Mouse (Mus musculus): ENCODE results near the gene Prex1. TPM values are rescaled to one million over a fixed set of nuclear protein-coding genes. Genes with fewer than 3 reads are reported as not detected.

Prex1 gene
- polyA plus RNA-seq, 1 experiment from 2014 or later = 38.8 TPM

- H3K9me3 ChIP-seq = no peaks in the 10 kb centered on the region
- no peaks in the 10 kb centered on the region for H3K27me3 ChIP-seq
- no peak overlapping the region for H3K4me3 ChIP-seq
- WGBS = 66% methylated on average over 23 of the region's 23 CpGs
- H3K36me3 ChIP-seq = no peaks in the 10 kb centered on the region; the same call in 1 of the 2 replicates
- H3K4me1 ChIP-seq = peaks cover 4% of the 10 kb centered on the region; the same call in 1 of the 2 replicates
- H3K9ac ChIP-seq (replicated peaks) = no peak overlapping the region
- no peak for ATAC-seq (replicated peaks)
- no peak overlapping the region for H3K27ac ChIP-seq (replicated peaks)
- no peak overlapping the region for H3K4me2 ChIP-seq (replicated peaks)
Measured at GRCm38 (mm10) chr2:166701248-166702112, 12.2 kb downstream of the Prex1 start.

- Histone ChIP-seq H3K9me3 (no peaks in the 10 kb centered on the region), H3K27ac (replicated peaks) (no peak overlapping the region), H3K27me3 (no peaks in the 10 kb centered on the region), H3K4me3 (no peak overlapping the region), H3K9ac (replicated peaks) (no peak overlapping the region), H3K4me1 (peaks cover 4% of the 10 kb centered on the region; the same call in 1 of the 2 replicates), H3K36me3 (no peaks in the 10 kb centered on the region; the same call in 1 of the 2 replicates), H3K4me2 (replicated peaks) (no peak overlapping the region)
- ATAC-seq (replicated peaks) = no peak
- 82% methylated on average over 13 of the region's 13 CpGs for WGBS
Measured at GRCm38 (mm10) chr2:166700732-166701131, 12.9 kb downstream of the Prex1 start.

- 56% methylated on average over 8 of the region's 8 CpGs for WGBS
Measured at GRCm38 (mm10) chr2:166700116-166700515, 13.5 kb downstream of the Prex1 start.

GRCm38 (mm10) chr2:166699552-166699951 lies 14.1 kb downstream of the Prex1 start:
- H3K27ac ChIP-seq (replicated peaks) = no peak overlapping the region
- H3K4me3 ChIP-seq = no peak overlapping the region
- no peak for ATAC-seq (replicated peaks)
- H3K36me3 ChIP-seq = 0 out of 2 replicates have a peak, but pooled peaks cover under 1% of the 10 kb centered on the region
- no peak overlapping the region for H3K4me2 ChIP-seq (replicated peaks)
- H3K9ac ChIP-seq (replicated peaks) = no peak overlapping the region
- no peaks in the 10 kb centered on the region for H3K27me3 ChIP-seq
- WGBS = 93% methylated on average over 5 of the region's 5 CpGs
- peaks cover 4% of the 10 kb centered on the region; the same call in 1 of the 2 replicates for H3K4me1 ChIP-seq
- no peaks in the 10 kb centered on the region for H3K9me3 ChIP-seq

More at GRCm38 (mm10) chr2:166700116-166700515, 13.5 kb downstream of the Prex1 start:
- no peaks in the 10 kb centered on the region; the same call in 1 of the 2 replicates for H3K36me3 ChIP-seq
- H3K9ac ChIP-seq (replicated peaks) = no peak overlapping the region
- no peak overlapping the region for H3K4me2 ChIP-seq (replicated peaks)
- no peak for ATAC-seq (replicated peaks)
- H3K4me3 ChIP-seq = no peak overlapping the region
- no peaks in the 10 kb centered on the region for H3K9me3 ChIP-seq
- no peak overlapping the region for H3K27ac ChIP-seq (replicated peaks)
- H3K27me3 ChIP-seq = no peaks in the 10 kb centered on the region
- peaks cover 4% of the 10 kb centered on the region; the same call in 1 of the 2 replicates for H3K4me1 ChIP-seq

GRCm38 (mm10) chr2:166694616-166695015 lies 19.0 kb downstream of the Prex1 start:
- Histone ChIP-seq H3K4me3 (no peak overlapping the region), H3K9me3 (no peaks in the 10 kb centered on the region), H3K27ac (replicated peaks) (no peak overlapping the region), H3K9ac (replicated peaks) (no peak overlapping the region), H3K36me3 (0 out of 2 replicates have a peak, but pooled peaks cover 2% of the 10 kb centered on the region), H3K27me3 (no peaks in the 10 kb centered on the region), H3K4me2 (replicated peaks) (no peak overlapping the region), H3K4me1 (peaks cover 24% of the 10 kb centered on the region)
- no peak for ATAC-seq (replicated peaks)
- WGBS = 85% methylated on average over 2 of the region's 2 CpGs

GRCm38 (mm10) chr2:166693394-166693793 lies 20.2 kb downstream of the Prex1 start:
- Histone ChIP-seq H3K9ac (replicated peaks) (no peak overlapping the region), H3K36me3 (0 out of 2 replicates have a peak, but pooled peaks cover 2% of the 10 kb centered on the region), H3K27me3 (no peaks in the 10 kb centered on the region), H3K27ac (replicated peaks) (peak overlapping the region; percentile 27), H3K4me3 (no peak overlapping the region), H3K4me2 (replicated peaks) (no peak overlapping the region), H3K4me1 (peaks cover 25% of the 10 kb centered on the region), H3K9me3 (no peaks in the 10 kb centered on the region)
- ATAC-seq (replicated peaks) = no peak
- WGBS = 84% methylated on average over 4 of the region's 4 CpGs

- ATAC-seq (replicated peaks) = peak; percentile 81
- 0 out of 2 replicates have a peak, but pooled peaks cover 2% of the 10 kb centered on the region for H3K36me3 ChIP-seq
- peak overlapping the region; percentile 10; the same call in 1 of the 2 replicates for H3K9ac ChIP-seq (replicated peaks)
- no peaks in the 10 kb centered on the region for H3K9me3 ChIP-seq
- H3K4me3 ChIP-seq = no peak overlapping the region
- H3K4me1 ChIP-seq = peaks cover 35% of the 10 kb centered on the region
- 33% methylated on average over 23 of the region's 23 CpGs for WGBS
- H3K27ac ChIP-seq (replicated peaks) = peak overlapping the region; percentile 82
- H3K27me3 ChIP-seq = no peaks in the 10 kb centered on the region
- H3K4me2 ChIP-seq (replicated peaks) = peak overlapping the region; percentile 1; the same call in 1 of the 2 replicates
Measured at GRCm38 (mm10) chr2:166691602-166692509, 21.8 kb downstream of the Prex1 start.

- Histone ChIP-seq H3K4me3 (no peak overlapping the region), H3K4me1 (peaks cover 59% of the 10 kb centered on the region), H3K4me2 (replicated peaks) (no peak overlapping the region), H3K27ac (replicated peaks) (peak overlapping the region; percentile 73), H3K9me3 (no peaks in the 10 kb centered on the region), H3K27me3 (no peaks in the 10 kb centered on the region), H3K9ac (replicated peaks) (no peak overlapping the region), H3K36me3 (no peaks in the 10 kb centered on the region)
- ATAC-seq (replicated peaks) = no peak
- WGBS = 36% methylated on average over 6 of the region's 6 CpGs
Measured at GRCm38 (mm10) chr2:166686917-166687316, 26.7 kb downstream of the Prex1 start.

- Histone ChIP-seq H3K36me3 (no peaks in the 10 kb centered on the region), H3K4me1 (peaks cover 51% of the 10 kb centered on the region), H3K27ac (replicated peaks) (peak overlapping the region; percentile 87), H3K9ac (replicated peaks) (no peak overlapping the region), H3K9me3 (no peaks in the 10 kb centered on the region), H3K27me3 (no peaks in the 10 kb centered on the region), H3K4me2 (replicated peaks) (no peak overlapping the region), H3K4me3 (no peak overlapping the region)
- peak; percentile 86 for ATAC-seq (replicated peaks)
- 46% methylated on average over 8 of the region's 8 CpGs for WGBS
Measured at GRCm38 (mm10) chr2:166685824-166686223, 27.8 kb downstream of the Prex1 start.

- 18% methylated on average over 13 of the region's 13 CpGs for WGBS
- H3K36me3 ChIP-seq = no peaks in the 10 kb centered on the region
- no peak overlapping the region for H3K4me3 ChIP-seq
- ATAC-seq (replicated peaks) = no peak
- H3K9ac ChIP-seq (replicated peaks) = no peak overlapping the region
- no peaks in the 10 kb centered on the region for H3K9me3 ChIP-seq
- H3K27me3 ChIP-seq = no peaks in the 10 kb centered on the region
- H3K4me2 ChIP-seq (replicated peaks) = no peak overlapping the region
- H3K27ac ChIP-seq (replicated peaks) = peak overlapping the region; percentile 87
- H3K4me1 ChIP-seq = peaks cover 61% of the 10 kb centered on the region
Measured at GRCm38 (mm10) chr2:166683885-166684544, 29.6 kb downstream of the Prex1 start.

GRCm38 (mm10) chr2:166682866-166683265 lies 30.8 kb downstream of the Prex1 start:
- H3K4me2 ChIP-seq (replicated peaks) = no peak overlapping the region
- peaks cover 72% of the 10 kb centered on the region for H3K4me1 ChIP-seq
- WGBS = 14% methylated on average over 4 of the region's 4 CpGs
- H3K9ac ChIP-seq (replicated peaks) = no peak overlapping the region
- H3K9me3 ChIP-seq = no peaks in the 10 kb centered on the region
- ATAC-seq (replicated peaks) = no peak
- no peak overlapping the region for H3K4me3 ChIP-seq
- no peaks in the 10 kb centered on the region for H3K27me3 ChIP-seq
- no peaks in the 10 kb centered on the region for H3K36me3 ChIP-seq
- peak overlapping the region; percentile 87 for H3K27ac ChIP-seq (replicated peaks)
